Mouse (Mus musculus) liver, postnatal 0 days (tissue): ENCODE data around the gene Ptger1.

Experiments
- CTCF ChIP-seq: sonication (generic); IDR thresholded peaks from 2 replicates; pipeline ENCODE4 v1.5.1; 2016; ENCODE audit warnings: antibody characterized with exemption, low read depth
- EP300 ChIP-seq: IDR thresholded peaks from 2 replicates; pipeline ENCODE4 v1.6.1; 2016; ENCODE audit warnings: antibody characterized with exemption, low read depth, mild to moderate bottlenecking

DNA sequence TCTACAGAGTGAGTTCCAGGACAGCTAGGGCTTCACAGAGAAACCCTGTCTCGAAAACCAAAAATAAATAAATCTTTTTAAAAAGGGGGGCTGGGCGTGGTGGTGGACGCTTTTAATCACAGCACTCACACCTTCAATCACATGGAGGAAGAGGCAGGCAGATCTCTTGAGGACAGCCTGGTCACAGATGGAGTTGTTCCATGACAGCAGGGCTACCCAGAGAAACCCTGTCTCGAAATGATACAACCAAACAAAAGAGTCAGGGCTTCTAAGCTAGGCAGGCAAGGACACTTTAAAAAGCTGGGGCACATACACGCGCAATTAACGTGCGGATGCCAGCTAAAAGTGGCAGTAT is 48.2 kb downstream of the Ptger1 start:
- TF ChIP-seq CTCF (no peak), EP300 (no peak)
